Mouse (Mus musculus): ENCODE data around the gene Lingo1.
A peak's percentile ranks its signal among the peaks of the same experiment; 100 is the strongest.

DNA sequence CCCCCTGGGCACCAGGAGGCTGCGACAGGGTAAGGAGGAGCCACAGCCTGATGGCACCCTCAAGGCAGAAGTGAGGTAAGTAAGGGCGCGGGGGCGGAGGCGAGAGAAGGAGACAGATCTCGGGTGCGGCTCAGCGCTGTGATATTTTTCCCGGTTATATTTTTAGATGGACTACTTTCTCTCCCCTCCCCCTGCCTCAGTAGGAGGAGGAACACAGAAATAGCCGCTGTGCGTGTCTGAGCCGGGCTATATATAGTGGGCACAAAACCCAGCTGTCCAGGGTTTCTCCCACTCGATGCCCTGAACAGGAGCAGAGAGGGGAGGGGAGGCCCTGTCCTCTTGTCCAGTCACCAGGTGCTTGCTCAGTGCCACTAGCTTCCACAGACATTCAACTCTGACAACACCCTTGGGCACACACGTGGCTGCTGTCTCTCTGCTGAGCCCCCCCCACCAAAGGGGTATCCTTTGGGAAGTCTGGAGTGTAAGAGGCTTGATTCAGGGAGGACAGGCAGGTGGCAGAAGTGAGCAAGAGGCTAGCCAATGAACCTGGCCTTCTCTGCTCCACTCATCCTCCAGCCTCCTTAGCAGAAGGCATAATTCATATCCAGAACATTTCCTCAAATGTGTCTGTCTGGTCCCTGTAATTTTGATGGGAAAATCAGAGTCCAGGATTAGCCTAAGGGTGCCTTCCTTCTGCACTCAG is 83.5 kb downstream of the Lingo1 start:
- TF ChIP-seq CTCF (IDR thresholded peaks at IDR 0.05) (0 out of 2 replicates have a peak, but pooled peaks have one; percentile 13), EP300 (IDR thresholded peaks at IDR 0.05) (no peak)
